ENCODE assay signal across 40 mouse cellular contexts in the genomic region with DNA sequence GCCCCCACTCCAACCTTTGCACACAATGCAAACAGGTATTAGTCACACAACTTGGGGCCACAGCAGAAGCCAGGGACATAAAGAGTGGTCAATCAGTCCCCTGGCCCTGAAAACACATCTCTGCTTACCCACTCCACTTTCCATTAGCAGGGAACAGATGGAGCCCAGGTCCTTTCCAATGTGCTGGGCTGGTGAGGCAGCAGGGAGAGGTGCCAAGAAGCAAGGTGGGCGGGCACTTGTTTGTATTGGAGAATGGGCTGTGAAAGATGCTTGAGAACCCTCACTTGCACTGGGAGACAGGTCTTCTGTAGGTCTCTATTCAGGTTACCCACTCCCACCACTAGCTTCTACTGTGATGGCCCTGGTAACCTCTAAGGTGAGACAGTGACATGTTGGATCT. TPM values are rescaled to one million over a fixed set of nuclear protein-coding genes. Genes with fewer than 3 reads are reported as not detected.
"Had no signal": no experiment of that assay in that cellular context is flagged by ENCODE, and none has a peak within 500 bp of the region (broad histone marks: within the 10 kb centered on the region; RNA-seq: fewer than 3 reads in every experiment).

No protein-coding gene starts in this region.

- H3K36me3 ChIP-seq: heart, embryonic 10.5 days; heart, embryonic 12.5 days; hindbrain, embryonic 10.5 days; hindbrain, embryonic 13.5 days; hindbrain, embryonic 15.5 days; intestine, embryonic 15.5 days; limb, embryonic 13.5 days; limb, embryonic 15.5 days; liver, embryonic 12.5 days had no signal

- H3K27me3 ChIP-seq: intestine, embryonic 15.5 days; limb, embryonic 15.5 days had no signal

- H3K9me3 ChIP-seq: heart, embryonic 10.5 days; heart, embryonic 12.5 days; hindbrain, embryonic 10.5 days; hindbrain, embryonic 13.5 days; hindbrain, embryonic 15.5 days; intestine, embryonic 15.5 days; limb, embryonic 13.5 days; limb, embryonic 15.5 days; liver, embryonic 12.5 days had no signal

- H3K4me3 ChIP-seq: gastrocnemius, adult 2 months; heart, embryonic 10.5 days; heart, embryonic 12.5 days; hindbrain, embryonic 10.5 days; hindbrain, embryonic 13.5 days; hindbrain, embryonic 15.5 days; intestine, embryonic 15.5 days; limb, embryonic 13.5 days; limb, embryonic 15.5 days; liver, embryonic 12.5 days had no signal

- DNase-seq: gastrocnemius, adult 2 months; gastrocnemius, postnatal 10 days; gastrocnemius, postnatal 25 days; heart, adult 18-20 months; heart, postnatal 10 days; heart, postnatal 4 days; kidney, adult 18-20 months; kidney, adult 8-10 months; kidney, postnatal 10 days; kidney, postnatal 25 days; kidney, postnatal 4 days; layer of hippocampus, adult 9-11 months; layer of hippocampus, postnatal 36 days had no signal

- H3K4me1 ChIP-seq: heart, embryonic 10.5 days; heart, embryonic 12.5 days; intestine, embryonic 15.5 days; limb, embryonic 13.5 days; limb, embryonic 15.5 days; liver, embryonic 12.5 days had no signal

- H3K9ac ChIP-seq: heart, embryonic 12.5 days; hindbrain, embryonic 13.5 days; hindbrain, embryonic 15.5 days; intestine, embryonic 15.5 days; limb, embryonic 13.5 days; limb, embryonic 15.5 days; liver, embryonic 12.5 days; liver, embryonic 14.5 days had no signal

- H3K4me2 ChIP-seq: heart, embryonic 12.5 days; hindbrain, embryonic 13.5 days; hindbrain, embryonic 15.5 days; intestine, embryonic 15.5 days; limb, embryonic 13.5 days; limb, embryonic 15.5 days; liver, embryonic 12.5 days had no signal

- H3K27ac ChIP-seq: gastrocnemius, adult 2 months; heart, embryonic 10.5 days; hindbrain, embryonic 10.5 days; hindbrain, embryonic 13.5 days; hindbrain, embryonic 15.5 days; intestine, embryonic 15.5 days; limb, embryonic 13.5 days; limb, embryonic 15.5 days; liver, embryonic 12.5 days; liver, embryonic 14.5 days had no signal

- ATAC-seq: inflammation-experienced regulatory T-cells, adult 6 months; intestine, embryonic 15.5 days; intestine, postnatal 0 days; liver, embryonic 12.5 days had no signal

RNA-seq across cellular contexts. Expression of a gene that starts 34.9 kb away (rescaled TPM):
- total RNA-seq: gastrocnemius, adult 2 months; gastrocnemius, postnatal 10 days; gastrocnemius, postnatal 25 days; gastrocnemius, postnatal 4 days; granulocyte monocyte progenitor cell, adult 5-6 weeks; heart, adult 18-20 months; heart, adult 8-10 months; heart, postnatal 10 days; heart, postnatal 25 days; heart, postnatal 4 days; layer of hippocampus, adult 8-10 months; layer of hippocampus, postnatal 36 days; left cerebral cortex, adult 18-20 months; left cerebral cortex, postnatal 14 days; left cerebral cortex, postnatal 36 days; liver, adult 2 months had no signal
- polyA plus RNA-seq: heart, embryonic 10.5 days; heart, embryonic 12.5 days; heart, embryonic 14.5 days; heart, embryonic 16.5 days; hindbrain, embryonic 10.5 days; inflammation-experienced regulatory T-cells, adult 6 months; intestine, embryonic 15.5 days; intestine, postnatal 0 days; kidney, embryonic 14.5 days; kidney, embryonic 16.5 days; limb, embryonic 11.5 days; limb, embryonic 13.5 days; limb, embryonic 15.5 days; liver, adult 2 months; liver, embryonic 12.5 days; liver, embryonic 14.5 days; liver, embryonic 16.5 days had no signal
